Mouse (Mus musculus) left cerebral cortex, adult 18-20 months (tissue): Measurements from ENCODE around the gene Ak1. TPM values are rescaled to one million over a fixed set of nuclear protein-coding genes. Genes with fewer than 3 reads are reported as not detected.

Source experiments
- DNase-seq, 2 experiments: peaks; one replicate each; pipeline ENCODE4 v3.0.0; 2021 to 2022; ENCODE audit warnings: low spot score in 2 of 2, mixed read lengths in 1 of 2
- total RNA-seq, 2 experiments: library from RNA; stranded (reverse); gene quantifications; 2 replicates each; pipeline ENCODE4 v1.2.3; 2021

The Ak1 gene
- total RNA-seq, 2 experiments from 2014 or later = 151 to 160 TPM

DNA sequence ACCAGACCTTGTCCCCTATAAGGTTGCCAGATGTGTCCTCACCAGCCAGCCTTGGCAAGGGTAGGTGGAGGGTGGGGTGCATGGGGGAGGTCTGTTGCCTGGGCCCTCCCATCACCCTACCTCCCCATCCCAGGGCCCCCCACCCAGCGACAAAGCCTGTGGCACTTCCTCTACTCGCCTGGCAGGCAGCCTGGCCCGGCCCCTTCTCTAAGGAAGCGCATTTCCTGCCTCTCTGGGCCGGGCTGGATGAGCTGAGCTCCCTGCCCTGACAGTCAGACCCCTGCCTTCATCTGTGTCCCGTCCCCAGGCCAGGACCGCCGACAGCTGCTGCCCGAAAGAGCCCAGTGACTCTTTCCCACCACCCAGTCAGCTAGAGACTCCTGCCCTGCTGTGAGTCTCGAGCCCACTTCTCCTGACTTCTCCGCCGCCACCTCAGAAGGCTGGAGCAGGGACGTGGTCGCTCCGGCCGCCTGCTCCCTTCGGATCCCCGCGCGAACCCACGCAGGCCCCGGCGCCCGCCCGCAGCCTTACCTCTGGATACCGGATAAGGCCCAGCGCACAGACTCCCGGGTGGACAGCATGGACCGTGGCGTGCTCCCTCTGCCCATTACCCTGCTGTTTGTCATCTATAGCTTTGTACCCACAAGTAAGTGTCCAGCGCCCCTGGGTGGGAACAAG, 25.0 kb downstream of the Ak1 start, which contains the start of gene Eng:
Eng (plus strand) TSS at position 217 of the 678 bp plus-strand sequence.
- DNase-seq = no peak

DNA sequence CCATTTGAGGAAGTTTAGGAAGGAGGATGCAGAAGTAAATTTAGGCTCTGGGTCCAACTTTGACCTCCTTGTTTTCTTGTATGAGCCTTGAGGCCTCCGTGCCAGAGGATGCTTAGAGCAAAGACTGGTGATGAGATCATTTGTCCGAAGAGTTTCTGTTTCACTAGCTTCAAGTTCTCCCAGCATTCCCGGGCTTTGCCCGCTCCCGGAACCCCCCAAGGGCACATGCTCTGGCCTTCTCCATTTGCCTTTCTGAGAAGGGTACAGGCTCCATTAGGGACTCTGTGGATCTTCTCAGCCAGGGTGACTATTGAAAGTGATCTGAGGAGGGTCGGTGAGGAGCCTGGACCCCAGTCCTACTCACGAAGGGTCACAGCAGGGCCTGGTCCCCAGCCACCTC, 25.8 kb downstream of the Ak1 start:
- no peak for DNase-seq

DNA sequence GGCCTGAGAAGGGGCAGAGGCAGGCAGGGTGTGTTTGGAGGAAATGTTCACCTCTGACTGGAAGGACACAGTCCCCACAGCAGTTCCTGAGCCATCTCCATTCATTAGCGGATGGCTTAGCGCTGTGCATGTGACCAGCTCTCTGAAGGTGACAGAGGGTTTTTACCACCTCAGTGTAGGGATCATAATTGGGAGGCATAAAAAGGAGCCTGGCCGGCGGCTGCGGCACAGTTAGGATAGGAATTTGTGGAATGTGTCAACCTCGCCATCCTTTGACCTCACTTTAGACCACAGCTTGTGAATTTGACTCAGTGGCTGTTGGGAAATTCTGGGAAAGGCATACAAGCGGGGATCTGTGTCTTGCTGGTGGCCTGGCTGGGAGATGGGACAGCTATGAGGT, 32.2 kb downstream of the Ak1 start:
- DNase-seq = no peak

DNA sequence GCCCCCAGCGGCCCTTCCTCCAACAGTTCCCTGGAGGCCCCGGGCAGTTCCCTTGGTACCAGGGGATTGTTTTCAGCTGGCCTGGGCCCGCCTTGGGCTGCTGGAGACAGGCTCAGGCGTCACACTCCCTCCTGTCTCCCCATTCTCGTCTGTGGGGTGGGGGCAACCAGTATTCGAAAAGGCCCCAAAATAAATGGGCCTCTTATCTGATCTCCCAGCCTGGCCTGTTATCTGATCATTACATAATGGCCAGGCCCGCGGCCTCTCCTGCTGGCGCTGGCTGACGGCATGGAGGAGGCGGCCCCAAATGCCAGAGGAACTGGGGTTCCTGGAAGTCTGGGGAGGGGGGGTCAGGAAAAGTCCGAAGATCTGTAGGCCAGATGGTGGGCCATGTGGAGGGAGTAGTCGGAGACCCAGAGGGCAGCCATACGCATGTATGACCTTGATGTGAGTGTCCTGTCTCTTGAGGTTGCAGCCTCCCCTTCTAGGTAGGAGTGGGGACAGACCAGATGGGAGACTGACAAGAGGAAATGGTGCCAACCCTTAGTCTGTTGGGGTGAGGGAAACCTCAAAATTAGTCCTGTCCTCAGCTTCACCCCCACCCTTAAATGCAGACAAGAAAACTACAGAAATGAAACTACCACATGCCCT, 33.3 kb downstream of the Ak1 start:
- no peak for DNase-seq

DNA sequence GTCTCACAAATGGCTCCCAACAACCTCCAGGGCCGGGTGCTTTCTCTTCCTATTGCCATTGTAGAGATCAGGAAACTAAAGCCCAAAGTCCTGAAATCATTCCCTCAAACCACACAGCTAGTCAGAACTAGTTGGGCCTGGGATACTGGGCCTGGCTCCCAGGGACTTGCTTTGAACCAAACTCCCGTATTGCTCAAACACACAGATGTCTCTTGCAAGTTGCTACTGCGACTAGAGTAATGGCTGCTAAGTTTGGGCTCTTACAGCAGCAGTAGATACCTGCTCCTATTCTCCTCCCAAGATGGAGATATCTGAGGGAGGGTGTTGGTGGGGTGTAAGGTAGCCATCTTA, 33.8 kb downstream of the Ak1 start:
- DNase-seq = no peak

DNA sequence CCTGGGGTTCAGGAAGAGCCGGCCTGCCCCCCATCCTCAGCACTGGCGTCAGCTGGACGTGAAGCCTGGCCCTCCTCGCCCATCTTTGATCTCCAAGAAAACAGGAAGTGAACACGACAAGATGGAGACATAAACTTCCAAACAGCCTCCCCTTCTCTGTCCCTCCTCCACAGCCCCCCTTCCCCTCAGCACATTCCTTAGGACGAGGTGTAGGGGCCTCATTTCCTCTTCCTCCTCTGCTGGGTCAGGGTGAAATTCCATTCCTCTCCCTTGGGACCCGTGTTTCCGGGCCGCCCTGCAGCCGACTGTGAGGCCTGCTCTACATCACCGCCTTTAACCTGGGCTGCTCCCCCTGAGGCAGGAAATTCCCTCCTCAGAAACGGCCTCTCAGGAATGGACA, 34.3 kb downstream of the Ak1 start:
- DNase-seq = no peak

DNA sequence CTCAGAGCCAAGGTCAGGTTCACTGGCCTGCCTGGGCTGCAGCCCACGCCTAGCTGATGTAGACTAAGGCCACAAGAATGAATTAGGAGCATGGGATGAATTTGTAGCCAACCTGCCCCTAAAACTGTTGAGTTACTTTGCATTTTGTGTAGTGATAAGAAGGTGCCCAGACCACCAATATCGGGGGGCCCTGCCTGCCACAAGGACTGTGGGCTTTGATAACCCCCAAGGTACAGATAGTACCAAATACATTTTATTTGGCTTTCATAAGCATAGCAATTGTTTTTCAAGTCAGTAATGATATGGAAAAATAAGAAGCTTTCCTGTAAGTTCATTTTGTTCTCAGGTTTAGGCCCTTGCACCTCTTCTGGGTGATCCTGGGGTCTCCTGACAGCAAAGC, 37.3 kb downstream of the Ak1 start:
- DNase-seq = no peak

DNA sequence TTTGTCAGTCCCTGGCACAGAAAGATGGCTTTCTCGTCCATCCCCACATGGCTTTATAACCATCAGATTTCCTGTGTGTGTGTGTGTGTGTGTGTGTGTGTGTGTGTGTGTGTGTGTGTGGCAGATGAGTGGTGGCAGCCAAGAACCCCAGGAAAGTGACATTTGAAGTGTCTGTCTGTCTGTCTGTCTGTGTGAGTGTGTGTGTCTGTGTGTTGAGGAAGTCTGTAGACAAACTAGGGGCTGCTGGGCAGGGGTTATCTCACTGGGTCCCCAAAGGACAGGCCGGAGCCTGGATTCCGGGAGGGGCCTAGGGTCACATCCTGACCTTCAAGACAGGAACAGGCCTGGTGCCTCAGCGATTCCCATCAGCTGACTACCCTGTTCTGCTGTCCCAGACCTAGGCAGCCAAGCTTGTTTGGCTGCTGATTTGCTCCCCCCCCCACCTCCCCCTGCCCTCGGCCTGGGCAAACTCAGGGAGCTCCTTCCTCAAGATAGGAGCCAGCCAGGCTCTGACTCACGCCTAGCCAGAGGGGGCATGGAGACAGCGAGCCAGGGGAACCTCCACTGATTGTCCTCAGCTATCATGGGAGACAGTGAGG, 40.0 kb downstream of the Ak1 start:
- DNase-seq = no peak

DNA sequence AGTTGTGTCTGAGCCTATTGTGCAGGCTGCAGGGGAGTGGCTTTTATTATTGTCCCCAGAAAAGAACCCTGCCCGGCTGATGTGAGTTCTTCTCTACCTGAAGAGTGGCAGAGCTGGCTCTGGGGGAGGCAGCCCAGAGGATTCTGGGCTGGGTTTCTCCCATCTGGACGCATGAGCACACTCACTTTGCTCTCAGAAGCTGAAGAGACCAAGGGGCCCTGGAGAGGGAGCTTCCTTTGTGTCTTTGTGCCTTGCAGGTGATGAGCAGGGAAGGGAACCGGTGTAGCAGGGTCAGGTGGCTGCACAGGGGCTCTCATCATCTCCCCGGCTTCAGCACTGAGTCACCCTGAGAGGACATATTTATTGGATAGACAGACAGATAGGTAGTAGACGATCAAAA, 40.7 kb downstream of the Ak1 start:
- DNase-seq = no peak

DNA sequence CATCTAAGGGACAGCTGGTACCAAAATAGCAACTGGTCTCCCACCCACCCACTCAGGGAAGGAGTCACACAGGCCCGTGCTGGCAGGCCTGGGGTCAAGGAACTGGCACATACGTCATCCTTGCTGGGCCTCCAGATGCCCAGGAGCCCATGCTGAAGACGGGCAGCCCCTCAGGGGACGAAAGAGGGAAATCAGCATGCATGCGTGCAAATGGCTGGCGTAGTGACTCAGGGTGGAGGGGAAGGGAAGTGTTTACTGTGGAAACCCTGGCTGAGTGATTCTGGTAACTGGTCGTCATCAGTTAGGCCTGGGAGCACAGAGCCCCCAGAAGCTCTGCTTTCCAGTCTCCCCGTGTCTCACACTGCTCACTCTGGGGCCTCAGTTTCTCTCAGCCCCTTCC, 43.8 kb downstream of the Ak1 start:
- DNase-seq = no peak

DNA sequence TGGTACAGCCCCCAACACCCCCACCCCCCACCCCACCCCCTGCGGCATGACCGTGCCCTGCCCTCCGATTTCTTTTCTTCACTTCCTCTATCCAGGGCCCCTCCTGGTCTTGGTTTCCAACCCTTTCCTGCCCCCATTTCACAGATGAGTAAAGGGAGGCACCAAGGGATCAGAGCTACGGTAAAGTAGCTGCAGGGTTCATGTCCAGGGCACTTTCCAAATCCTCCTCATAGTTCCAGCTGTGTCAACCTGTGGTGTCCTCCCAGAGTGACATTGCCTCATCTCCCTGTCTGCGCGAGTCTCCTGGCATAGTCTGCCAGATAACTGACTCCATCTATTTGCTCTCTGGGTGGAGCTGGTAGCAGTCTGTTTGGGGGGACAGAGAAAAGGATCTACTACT, 44.3 kb downstream of the Ak1 start:
- no peak for DNase-seq

DNA sequence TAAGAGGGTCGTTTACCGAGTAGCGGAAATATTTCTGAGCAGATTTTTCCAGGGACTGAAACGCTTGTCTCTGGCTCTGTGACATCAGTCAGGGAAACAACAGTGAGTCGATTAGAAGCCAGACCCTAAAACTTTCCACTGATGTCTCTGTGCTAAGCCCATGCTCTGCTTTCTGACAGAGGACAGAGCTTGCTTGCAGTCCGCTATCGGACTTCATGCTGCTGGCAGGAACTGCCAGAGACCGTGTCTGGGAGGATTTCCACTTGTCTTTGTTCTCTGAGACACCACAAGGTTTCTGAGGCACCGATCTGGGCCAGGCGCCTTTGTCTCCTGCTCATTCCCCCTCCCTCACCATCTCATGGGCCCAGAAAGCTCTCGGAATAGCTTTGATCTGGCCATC, 46.2 kb downstream of the Ak1 start:
- DNase-seq = no peak

DNA sequence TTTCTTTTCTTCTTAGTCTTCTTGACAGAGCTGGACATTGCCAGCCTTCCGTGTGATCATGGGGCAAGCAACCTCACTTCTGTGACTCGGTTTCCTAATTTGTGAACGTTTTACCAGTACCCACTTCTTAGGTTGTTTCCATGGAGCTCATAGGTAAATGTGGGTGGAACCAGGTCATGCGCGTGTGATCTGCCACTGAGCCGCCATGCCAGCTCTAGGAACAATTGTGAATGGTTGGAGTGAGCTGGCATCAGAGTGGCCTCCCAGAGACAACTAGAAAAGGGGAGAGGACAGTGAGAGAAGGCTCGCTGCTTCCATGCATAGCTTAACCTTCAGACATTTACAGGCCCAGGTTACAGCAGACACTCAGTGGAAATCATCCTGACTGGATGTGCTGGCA, 46.6 kb downstream of the Ak1 start:
- DNase-seq = no peak

DNA sequence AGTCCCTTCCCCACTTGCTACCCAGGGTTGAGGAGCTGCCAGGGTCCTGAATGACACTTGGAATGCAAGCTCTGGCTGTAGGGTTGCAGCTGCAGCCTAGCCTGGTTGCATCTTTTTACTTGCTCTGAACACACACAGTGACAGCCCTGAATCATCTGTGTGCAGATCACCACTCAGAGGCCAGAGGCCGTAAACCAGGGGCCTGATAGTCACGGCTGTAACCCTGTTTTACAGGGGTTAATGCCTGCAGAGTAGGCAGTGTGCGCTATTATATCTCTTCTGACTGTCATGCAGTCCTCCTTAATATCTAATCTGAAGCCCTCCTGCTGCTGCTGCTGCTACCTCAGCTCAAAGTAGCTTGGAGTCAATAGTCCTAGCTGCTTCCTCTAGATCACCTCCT, 48.3 kb downstream of the Ak1 start:
- no peak for DNase-seq

DNA sequence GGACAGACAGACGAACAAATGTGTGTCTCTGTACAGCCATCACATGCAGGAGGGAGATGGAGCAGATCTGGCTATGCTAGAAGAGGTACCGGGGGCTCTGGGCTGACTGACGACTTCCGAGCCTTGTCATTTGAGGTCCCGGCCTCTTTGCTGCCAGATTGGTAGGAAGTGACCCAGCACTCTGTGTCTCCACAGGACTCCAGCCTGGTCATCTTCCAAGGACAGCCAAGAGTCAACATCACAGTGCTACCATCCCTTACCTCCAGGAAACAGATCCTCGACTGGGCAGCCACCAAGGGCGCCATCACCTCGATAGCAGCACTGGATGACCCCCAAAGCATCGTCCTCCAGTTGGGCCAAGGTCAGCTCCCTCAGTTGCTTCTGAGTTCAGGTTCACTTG, 49.6 kb downstream of the Ak1 start:
- DNase-seq = no peak

DNA sequence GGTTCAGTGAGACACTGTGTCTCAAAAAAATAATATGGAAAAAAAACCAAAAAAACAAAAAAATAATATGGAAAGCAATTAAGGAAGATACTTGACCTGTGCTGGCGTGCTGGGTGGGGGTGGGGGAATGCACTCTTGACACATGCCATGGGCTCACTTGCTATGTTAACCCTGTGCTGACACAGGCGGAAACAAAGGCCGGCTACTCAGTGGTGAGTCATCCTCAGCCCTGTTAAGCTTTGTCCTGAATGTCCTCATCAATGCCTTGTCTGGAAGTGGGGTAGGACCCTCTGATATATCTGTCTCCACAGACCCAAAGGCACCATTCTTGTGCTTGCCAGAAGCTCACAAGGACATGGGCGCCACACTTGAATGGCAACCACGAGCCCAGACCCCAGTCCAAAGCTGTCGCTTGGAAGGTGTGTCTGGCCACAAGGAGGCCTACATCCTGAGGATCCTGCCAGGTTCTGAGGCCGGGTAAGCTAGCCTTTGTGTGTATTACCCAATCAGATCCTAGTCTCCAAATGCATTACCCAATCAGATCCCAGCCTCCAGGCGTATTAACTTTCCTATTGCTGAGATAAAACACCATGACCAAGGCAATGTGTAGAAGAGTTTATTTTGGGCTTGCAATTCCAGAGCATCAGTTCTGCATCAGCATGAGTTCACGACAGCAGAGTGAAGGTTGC, 50.5 kb downstream of the Ak1 start:
- no peak for DNase-seq

DNA sequence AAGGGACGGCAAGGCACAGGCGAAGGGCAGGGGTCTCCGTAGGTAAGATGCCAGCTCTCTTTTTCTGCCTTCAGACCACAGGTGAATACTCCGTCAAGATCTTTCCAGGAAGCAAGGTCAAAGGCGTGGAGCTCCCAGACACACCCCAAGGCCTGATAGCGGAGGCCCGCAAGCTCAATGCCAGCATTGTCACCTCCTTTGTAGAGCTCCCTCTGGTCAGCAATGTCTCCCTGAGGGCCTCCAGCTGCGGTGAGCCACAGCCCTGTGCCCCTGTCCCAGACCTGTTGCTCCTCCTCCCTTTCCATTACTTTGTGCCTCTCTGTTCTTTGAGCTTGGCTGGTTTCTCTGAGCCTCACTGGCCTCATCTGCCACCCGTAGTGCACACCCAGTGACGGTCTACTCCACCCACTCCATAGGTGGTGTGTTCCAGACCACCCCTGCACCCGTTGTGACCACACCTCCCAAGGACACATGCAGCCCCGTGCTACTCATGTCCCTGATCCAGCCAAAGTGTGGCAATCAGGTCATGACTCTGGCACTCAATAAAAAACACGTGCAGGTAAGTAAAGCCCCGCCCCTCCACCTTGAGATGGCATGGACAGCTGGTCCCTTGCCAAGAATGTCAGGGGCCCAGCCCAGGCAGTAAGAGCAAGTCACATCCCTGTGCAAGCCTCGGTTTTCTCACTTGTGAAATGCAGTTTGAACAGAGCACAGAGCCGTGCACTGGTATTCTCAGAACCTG, 51.8 kb downstream of the Ak1 start:
- no peak for DNase-seq

DNA sequence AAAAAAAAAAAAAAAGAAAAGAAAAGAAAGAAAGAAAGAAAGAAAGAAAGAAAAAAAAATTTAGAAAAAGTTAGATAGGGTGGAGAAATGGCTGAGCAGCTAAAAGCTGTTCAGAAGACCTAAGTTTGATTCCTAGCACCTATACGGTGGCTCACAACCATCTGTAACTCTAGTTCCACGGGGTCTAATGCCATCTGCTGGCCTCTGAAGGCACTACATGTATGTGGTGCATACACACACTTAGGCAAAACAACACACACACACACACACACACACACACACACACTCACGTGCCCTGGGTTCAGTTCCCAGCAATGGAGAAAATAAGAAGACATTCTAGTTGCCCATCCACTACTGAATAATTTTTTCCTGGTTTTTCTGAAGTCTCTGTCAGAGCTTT, 55.3 kb downstream of the Ak1 start:
- DNase-seq = no peak

DNA sequence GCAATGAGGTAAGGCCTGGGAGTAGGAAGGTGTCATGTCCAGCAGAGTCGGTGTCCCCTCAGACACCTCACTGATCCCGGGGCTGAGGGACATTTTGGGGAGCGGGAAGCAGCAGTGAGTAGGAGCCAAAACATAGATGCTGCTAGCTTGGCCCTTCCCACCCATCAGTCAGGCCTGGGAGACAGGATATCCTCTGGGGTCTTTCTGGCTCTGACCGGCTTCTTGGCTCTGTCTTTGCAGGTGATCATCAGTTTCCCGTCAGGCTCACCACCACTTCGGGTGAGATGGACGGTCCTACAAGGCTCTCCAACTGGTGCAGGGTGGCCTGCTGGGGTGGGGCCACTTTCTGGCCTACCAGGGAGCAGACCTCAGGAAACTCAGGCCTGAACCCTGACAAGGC, 56.1 kb downstream of the Ak1 start:
- no peak for DNase-seq

DNA sequence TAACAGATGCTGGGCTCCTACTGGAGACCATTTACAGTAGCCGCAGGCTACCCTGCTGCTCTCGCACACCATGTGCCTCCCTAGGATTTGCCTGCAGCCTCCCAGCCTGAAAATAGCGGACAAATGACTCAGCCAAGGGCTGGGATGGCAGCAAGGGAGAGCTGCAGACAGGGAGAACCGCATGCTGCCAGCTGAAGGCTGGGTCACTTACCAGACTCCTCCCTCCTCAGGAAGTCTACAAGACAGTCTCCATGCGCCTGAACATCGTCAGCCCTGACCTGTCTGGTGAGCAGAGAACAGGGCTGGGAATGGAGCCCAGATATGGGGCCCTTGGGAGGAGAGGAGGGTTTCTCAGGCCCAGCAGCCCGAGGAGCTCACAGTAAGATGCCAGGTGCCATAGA, 58.5 kb downstream of the Ak1 start:
- DNase-seq = peak; percentile 54 to 73

DNA sequence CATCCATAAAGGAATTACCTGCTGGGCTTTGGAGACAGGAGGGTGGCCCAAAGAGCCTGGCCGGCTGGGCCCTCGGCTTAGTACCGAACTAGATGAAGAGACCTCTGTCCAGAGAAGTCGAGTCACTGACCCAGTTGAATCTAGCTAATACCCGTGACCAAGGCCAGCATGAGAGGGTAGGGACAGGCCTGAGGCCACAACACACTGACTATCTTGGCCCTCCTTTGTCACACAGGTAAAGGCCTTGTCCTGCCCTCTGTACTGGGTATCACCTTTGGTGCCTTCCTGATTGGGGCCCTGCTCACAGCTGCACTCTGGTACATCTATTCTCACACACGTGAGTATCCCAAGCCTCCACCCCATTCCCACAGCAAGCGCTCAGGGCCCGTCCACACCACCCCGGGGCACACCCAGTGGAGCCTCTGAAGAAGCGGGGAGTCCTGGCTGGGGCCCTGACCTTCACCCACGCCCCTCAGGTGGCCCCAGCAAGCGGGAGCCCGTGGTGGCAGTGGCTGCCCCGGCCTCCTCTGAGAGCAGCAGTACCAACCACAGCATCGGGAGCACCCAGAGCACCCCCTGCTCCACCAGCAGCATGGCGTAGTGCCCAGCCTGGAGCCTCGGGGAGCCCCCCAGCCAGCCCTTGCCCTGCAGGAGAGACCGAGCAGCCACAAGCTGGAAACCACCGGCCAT, 59.5 kb downstream of the Ak1 start:
- no peak for DNase-seq
